Mouse (Mus musculus) testis, adult 2 months (tissue): ENCODE measurements around the gene Cd5. TPM values are rescaled to one million over a fixed set of nuclear protein-coding genes. Genes with fewer than 3 reads are reported as not detected.

ENCODE experiments used
- H3K27ac ChIP-seq: fragments of 200-500 bp; 2 replicates; pipeline ENCODE4 v1.5.1; 2012; ENCODE audit warnings: low read depth, low read length; ENCODE audit not compliant: control insufficient read depth, insufficient read depth
- H3K27me3 ChIP-seq: fragments of 200-500 bp; 2 replicates; pipeline ENCODE4 v1.6.1; 2012; ENCODE audit warnings: mild to moderate bottlenecking, low read length, moderate library complexity; ENCODE audit not compliant: control insufficient read depth, insufficient read depth
- H3K36me3 ChIP-seq: fragments of 200-500 bp; 2 replicates; pipeline ENCODE4 v1.6.1; 2012; ENCODE audit warnings: mild to moderate bottlenecking, low read length; ENCODE audit not compliant: control insufficient read depth, insufficient read depth
- H3K4me1 ChIP-seq: fragments of 200-500 bp; 2 replicates; pipeline ENCODE4 v1.6.1; 2012; ENCODE audit warnings: low read length; ENCODE audit not compliant: control insufficient read depth, insufficient read depth
- H3K4me3 ChIP-seq: fragments of 200-500 bp; 2 replicates; pipeline ENCODE4 v1.5.1; 2012; ENCODE audit warnings: low read depth, mild to moderate bottlenecking, low read length, moderate library complexity, mixed read lengths; ENCODE audit not compliant: control insufficient read depth
- CTCF ChIP-seq: fragments of 200-500 bp; IDR thresholded peaks from 2 replicates; pipeline ENCODE4 v1.5.1; 2012; ENCODE audit warnings: low read depth, mild to moderate bottlenecking, inconsistent platforms, low read length, moderate library complexity; ENCODE audit not compliant: control insufficient read depth, insufficient read depth, insufficient replicate concordance
- POLR2A ChIP-seq: fragments of 200-500 bp; IDR thresholded peaks from 2 replicates; pipeline ENCODE4 v1.6.1; 2012; ENCODE audit warnings: low read depth, mild to moderate bottlenecking, inconsistent platforms, low read length, moderate library complexity; ENCODE audit not compliant: control insufficient read depth
- polyA plus RNA-seq: library from polyadenylated mRNA; depleted of rRNA; stranded (reverse); fragments of >200 nt; gene quantifications from 2 replicates; pipeline ENCODE4 v1.2.3, GENCODE M21; 2012

Cd5 gene
- polyA plus RNA-seq, 1 experiment: 0.06 TPM

DNA sequence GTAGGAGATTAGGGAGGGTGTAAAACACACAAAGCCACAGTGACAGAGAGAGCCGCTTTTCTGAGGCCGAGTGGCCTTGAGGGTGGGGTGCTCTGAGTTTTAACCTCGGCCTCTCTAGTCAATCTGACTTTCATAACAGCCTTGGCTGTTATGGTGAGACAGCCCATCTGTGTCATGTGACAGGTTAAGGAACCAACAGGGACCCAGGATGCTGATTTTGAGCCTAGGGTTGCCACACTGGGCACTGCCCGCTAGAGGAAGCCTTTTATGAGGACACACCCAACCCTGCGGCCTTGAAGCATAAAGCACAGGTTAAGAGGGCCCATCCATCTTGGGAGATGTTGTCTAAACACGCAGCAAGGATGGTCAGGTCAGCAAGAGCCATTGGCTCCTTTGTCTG is 8.9 kb upstream of the Cd5 start:
- Histone ChIP-seq H3K4me3 (no peak overlapping the region), H3K27ac (no peak overlapping the region), H3K27me3 (no peaks in the 10 kb centered on the region), H3K36me3 (no peaks in the 10 kb centered on the region), H3K4me1 (no peaks in the 10 kb centered on the region)
- TF ChIP-seq POLR2A (no peak), CTCF (no peak)

DNA sequence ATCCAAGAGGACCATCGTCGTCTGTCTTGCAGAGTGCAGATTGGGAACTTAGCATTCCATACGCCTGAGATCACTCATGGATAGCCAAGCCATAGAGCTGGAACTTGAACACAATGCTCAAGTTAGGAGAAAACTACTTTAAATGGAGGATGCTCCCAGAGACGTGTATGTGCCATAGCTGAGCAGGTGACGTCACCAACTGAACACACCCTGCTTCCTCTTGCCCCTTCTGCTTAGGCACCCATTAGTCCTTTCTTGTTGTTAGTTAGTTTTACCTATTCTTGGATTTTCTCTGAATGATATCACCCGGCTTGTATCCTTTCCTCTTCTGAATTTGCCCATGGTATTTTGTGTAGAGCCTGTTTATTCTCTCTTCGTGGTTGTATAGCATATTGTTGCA is 8.4 kb upstream of the Cd5 start:
- Histone ChIP-seq H3K27ac (no peak overlapping the region), H3K27me3 (no peaks in the 10 kb centered on the region), H3K4me1 (no peaks in the 10 kb centered on the region; the same call in 1 of the 2 replicates), H3K36me3 (no peaks in the 10 kb centered on the region), H3K4me3 (no peak overlapping the region)
- TF ChIP-seq CTCF (no peak), POLR2A (no peak)

DNA sequence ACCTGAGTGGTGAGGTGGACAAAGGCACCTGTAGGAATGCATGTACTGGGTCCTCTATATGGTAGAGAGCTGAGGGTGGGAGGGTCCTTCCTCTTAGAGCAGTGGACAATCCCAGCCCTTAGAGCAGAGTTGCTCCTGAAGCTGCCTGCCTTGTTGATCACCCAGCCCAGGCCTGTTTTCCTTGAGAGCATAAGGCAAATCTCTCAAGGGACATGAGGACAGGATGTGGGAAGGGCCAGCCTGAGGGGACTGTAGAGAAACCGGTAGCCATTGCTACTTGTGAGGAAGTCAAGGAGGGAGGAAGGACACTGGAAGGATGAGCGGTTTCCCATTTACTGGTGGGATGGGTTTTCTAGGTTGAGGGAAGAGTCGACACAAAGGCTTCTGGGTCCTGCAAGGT is 3.8 kb upstream of the Cd5 start:
- TF ChIP-seq CTCF: no peak
- TF ChIP-seq POLR2A: no peak
- Histone ChIP-seq H3K36me3 (no peaks in the 10 kb centered on the region), H3K27me3 (no peaks in the 10 kb centered on the region), H3K4me3 (no peak overlapping the region), H3K4me1 (peaks cover 3% of the 10 kb centered on the region; the same call in 1 of the 2 replicates), H3K27ac (no peak overlapping the region)

DNA sequence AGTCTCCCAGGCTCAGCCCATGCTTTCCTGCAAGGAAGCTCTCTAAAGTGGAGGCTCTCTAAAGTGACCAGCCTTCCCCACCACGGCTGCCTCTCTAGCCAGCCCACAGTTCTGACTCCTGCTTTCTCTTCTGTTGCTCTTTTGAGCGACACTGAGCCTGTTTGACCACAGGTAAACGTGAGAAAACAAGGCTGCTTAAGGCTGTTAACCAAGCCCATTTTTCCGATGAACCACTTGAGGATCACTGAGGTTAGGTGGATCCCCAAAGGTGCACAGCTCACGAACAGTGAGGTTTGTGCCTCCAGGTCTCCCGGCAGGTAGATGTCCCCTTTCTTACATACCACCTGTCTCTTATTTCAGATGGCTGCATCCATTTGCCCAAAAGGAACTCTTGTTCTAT is 3.3 kb upstream of the Cd5 start:
- Histone ChIP-seq H3K4me3 (no peak overlapping the region), H3K4me1 (peaks cover 3% of the 10 kb centered on the region; the same call in 1 of the 2 replicates), H3K36me3 (no peaks in the 10 kb centered on the region), H3K27ac (no peak overlapping the region), H3K27me3 (no peaks in the 10 kb centered on the region)
- TF ChIP-seq POLR2A (no peak), CTCF (no peak)

DNA sequence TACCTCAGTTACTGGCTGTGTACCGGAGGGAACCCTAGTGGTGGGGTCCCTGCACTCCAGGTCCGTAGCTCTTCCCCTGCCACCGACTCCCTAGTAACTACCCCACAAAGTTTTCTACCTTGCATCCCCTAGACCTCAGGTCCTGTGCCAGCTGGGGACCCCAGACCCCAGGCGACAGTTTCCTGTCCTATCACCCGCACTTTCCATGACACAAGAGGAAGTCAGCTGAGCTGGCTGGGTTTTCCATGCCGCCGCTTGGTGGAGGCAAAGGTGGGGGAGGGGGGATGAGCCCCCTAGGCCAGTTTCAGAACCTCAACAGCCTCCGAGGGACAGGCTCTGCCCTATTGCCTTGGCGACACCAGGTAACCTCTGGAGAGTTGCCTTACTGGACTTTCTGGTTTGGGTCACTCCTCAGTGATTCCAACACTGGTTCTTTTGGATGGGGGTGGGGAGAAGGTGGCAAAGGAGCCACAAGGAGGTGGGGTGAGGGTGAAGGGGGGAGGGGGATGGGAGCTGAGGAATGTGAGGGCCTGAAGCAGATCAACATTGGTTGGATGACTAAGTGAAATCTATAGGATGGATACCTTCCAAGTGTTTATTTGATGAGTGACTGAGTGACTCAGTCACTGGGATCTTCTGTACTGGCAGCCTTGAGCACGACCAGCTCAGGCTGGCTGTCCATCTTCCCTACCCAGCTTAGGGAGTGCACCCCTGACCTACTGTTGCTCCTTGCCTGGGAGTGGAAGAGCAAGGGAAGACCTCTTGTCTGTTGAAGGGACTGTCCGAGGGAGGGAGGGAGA is 2.0 kb upstream of the Cd5 start:
- TF ChIP-seq CTCF (no peak), POLR2A (no peak)
- H3K36me3 ChIP-seq: no peaks in the 10 kb centered on the region
- no peak overlapping the region for H3K4me3 ChIP-seq
- H3K4me1 ChIP-seq: peaks cover 3% of the 10 kb centered on the region; the same call in 1 of the 2 replicates
- no peaks in the 10 kb centered on the region for H3K27me3 ChIP-seq
- no peak overlapping the region for H3K27ac ChIP-seq

DNA sequence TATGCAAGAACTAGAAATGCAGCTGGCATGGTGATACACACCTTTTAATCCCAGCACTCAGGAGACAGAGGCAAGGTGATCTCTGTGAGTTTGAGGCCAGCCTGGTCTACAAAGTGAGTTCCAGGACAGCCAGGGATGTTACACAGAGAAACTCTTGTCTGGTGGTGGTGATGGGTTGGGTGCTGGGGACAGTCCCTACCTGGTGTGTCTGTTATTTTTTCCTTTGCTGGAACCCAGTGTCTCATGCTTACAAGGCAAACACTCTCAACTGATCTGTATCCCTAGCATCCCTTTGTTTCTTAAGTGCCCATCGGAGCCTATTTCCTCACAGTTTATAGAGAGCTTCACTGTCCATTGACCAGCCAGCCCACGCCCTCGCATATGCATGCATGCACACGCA is 1.1 kb upstream of the Cd5 start:
- no peak for TF ChIP-seq CTCF
- TF ChIP-seq POLR2A: no peak
- no peaks in the 10 kb centered on the region for H3K27me3 ChIP-seq

DNA sequence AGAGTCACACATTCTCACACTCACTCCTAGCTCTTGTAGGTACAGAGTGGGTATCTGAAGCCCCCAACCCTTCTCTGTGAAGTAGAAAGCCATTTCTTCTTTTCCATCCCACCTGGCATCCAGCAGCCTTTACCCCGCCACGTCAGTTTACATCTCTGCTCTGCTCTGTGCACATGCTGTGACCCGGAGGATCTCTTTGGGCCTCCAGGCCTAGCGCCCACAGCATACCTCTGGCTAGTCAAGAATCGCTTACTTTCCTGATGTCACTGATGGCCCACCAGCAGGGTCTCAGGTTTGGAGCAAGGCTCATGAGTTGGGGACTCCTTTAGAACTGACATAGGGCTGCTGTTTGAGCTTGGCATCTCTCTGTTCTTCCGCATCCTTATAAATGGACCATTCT is 764 bp downstream of the Cd5 start:
- no peaks in the 10 kb centered on the region for H3K27me3 ChIP-seq

More for the DNA sequence above, 1.1 kb upstream of the Cd5 start:
- no peak overlapping the region for H3K4me3 ChIP-seq
- H3K4me1 ChIP-seq: peaks cover 3% of the 10 kb centered on the region; the same call in 1 of the 2 replicates
- no peak overlapping the region for H3K27ac ChIP-seq
- no peaks in the 10 kb centered on the region for H3K36me3 ChIP-seq

DNA sequence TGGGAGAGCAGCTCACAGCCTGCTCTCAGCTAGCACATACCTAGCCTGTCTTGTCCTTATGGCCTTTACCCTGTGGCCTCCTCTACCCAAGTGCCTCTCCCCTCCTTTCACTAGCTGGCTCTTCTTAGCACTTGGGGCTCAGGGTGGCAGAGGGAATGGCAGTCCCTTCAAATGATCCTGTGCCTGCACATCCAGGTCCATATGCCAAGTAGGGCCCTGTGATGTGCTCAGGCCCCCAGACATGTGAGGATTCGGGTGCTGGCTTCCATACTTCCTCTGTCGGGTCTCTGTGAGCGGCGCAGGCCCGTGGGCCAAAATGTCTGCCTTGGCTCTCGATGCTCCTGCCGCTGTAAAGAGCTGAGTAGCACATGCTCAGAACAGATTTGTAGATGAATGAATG is 2.9 kb downstream of the Cd5 start:
- no peak overlapping the region for H3K27ac ChIP-seq
- no peaks in the 10 kb centered on the region for H3K27me3 ChIP-seq
- H3K4me1 ChIP-seq: no peaks in the 10 kb centered on the region; the same call in 1 of the 2 replicates
- H3K4me3 ChIP-seq: no peak overlapping the region
- no peaks in the 10 kb centered on the region for H3K36me3 ChIP-seq
- TF ChIP-seq POLR2A (no peak), CTCF (no peak)

More for the DNA sequence above, 764 bp downstream of the Cd5 start:
- Histone ChIP-seq H3K4me3 (no peak overlapping the region), H3K36me3 (no peaks in the 10 kb centered on the region), H3K4me1 (peaks cover 3% of the 10 kb centered on the region; the same call in 1 of the 2 replicates), H3K27ac (no peak overlapping the region)
- TF ChIP-seq POLR2A (no peak), CTCF (no peak)
